Mouse (Mus musculus): ENCODE data around the gene Swsap1.

The Swsap1 gene

DNA sequence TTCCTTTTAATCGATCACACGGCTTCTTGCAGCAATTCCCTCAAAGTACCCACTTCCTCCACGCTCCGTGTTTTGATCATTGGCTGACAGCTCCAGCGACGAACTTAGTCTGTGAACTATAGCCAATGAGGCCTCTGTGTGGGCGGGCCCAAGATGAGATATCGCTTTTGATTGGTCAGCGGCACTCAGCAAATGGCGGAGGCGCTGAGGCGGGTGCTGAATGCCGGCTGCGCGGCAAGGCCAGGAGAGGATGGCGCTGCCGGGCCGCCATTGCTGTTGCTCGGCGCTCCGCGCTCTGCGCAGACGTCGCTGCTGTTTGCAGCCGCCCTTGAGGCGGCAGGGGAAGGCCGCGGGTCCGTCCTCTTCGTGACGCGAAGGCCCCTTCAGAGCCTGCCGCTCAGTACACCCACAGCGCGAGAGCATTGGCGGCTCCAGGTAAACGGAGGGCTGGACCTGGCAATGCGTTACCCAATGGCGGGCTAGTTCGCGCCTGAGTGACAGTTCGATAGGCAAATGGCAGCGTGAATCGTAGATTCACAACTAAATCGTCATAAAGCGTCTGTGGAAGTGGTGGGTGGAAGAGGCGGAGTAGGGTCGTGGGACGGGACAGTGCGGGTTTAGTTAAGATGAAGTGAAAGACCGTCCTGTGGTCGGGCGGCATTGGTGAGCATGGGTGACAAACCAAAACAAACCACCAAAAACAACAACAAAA is at the start of gene Swsap1:
Gene Swsap1 (plus strand): TSS at position 186 of the 712 bp plus-strand sequence.
- ATAC-seq (ENCODE audit: low TSS enrichment) = peak; percentile 90

GRCm38 (mm10) chr9:21908216-21908615 is 47.3 kb upstream of the Swsap1 start:
- ATAC-seq (ENCODE audit: low TSS enrichment) = no peak

DNA sequence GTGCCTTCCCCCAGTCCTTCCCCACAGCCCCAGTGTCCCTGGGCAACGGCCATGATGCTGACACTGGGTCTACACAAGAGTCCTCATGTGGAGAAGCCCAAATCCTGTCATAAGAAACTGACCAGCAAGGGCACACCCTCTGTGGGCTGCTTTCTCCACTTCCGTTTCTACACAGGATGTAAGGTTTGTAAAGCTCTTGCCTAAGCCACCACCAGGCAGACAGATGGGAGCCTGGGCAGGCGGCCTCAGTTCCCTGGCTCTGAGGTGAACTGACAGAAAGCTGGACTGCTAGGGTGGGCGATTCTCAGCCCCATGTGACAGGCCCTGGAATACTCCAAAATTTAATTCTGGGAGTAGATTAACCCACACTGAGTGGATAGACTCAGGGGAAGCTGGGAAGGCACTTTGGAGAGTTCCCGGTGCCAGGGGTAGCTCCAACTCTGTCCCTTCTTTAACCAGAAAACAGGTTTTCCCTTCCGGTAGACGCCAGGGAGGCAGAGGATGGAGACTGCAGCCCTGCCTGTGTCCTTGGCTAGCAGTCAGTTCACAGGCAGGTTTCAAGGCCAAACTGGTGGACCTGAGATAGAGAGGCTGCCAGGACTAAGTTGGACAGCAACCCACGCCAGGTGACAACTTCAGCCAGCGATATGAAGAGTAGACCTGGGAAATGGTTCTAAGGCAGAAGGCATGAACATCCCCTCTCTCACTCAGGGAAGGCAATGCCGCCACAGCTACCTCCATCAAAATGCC is 45.9 kb upstream of the Swsap1 start:
- ATAC-seq (ENCODE audit: low TSS enrichment) = no peak

- no peak for ATAC-seq (ENCODE audit: low TSS enrichment)
Measured at GRCm38 (mm10) chr9:21916851-21917492, 38.6 kb upstream of the Swsap1 start.

GRCm38 (mm10) chr9:21917493-21918034 is 38.0 kb upstream of the Swsap1 start:
- peak; percentile 69 for ATAC-seq (ENCODE audit: low TSS enrichment)

DNA sequence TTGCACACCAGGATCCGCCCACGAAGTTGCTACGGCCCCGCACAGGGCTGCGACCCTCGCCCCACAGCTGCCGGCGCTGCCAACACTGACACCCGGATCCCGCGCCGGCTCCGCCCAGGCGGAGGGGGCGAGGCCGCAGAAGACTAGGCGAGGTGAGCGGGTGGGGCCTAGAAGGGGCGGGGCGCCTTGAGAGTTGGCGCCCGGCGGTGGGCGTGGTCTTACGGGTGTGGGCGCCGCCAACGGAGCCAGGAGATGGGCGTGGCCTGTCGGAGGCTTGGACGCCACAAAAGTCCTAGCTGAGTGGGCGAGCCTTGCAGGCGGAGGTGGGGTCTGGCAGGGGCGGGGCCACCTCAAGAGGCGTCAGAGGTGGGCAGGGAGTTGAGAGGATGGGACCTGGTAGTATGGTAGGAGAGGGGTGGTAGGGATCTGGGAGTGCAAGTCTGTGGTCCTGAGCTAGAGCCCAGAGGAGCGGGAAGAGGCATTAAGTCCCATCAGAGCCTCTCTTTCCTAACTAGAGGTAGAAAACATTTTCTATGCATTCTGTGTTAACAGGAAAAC is 37.4 kb upstream of the Swsap1 start, which contains the start of gene Rab3d:
Gene Rab3d (minus strand): TSS at position 158 of the 558 bp plus-strand sequence.
- ATAC-seq (ENCODE audit: low TSS enrichment) = peak; percentile 66

DNA sequence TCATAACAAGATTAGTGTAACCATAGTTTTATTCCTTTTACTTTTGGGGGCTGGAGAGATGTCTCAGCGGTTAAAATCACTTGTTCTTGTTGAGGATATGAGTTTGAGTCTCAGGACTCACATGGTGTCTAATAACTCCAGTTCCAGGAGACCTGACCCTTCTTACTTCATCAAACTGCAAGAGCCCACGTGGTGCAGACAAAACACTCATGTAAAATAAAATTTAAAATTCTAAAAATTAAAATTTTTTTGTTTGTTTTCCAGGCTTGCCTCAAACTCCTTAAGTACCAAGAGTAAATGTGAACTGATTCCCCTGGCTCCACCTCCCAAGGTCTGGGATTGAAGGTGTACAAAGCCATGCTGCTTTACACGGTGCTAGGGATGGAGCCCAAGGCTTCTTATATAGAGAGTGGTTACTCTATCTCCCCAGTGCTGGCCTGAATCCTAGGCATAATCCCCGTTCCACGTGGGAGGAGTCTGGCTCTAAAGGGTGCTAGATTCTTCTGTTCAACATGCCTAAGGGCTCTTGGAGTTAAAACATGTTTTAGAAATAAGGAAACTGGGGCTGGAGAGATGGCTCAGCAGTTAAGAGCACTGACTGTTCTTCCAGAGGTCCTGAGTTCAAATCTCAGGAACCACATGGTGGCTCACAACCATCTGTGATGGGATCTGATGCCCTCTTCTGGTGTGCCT is 36.7 kb upstream of the Swsap1 start:
- ATAC-seq (ENCODE audit: low TSS enrichment) = peak; percentile 27; the same call in 1 of the 2 replicates

DNA sequence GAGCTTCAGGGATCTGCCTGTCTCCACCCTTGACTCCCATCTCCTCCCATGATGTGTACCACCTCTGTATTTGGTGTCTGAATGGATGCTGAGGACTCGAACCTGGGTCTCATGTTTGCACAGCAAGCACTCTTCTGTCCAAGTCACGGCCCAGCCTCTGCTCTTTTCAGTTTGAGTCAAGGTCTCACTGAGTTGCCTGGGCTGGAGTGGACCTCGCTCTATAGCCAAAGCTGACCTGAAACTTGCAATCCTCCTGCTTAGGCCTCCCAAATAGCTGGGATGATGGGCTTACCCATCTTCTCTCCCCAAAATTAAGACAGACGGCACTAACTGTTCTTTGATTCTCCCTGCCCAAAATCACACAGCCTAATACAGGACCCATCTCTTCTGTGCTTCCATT is 32.5 kb upstream of the Swsap1 start:
- ATAC-seq (ENCODE audit: low TSS enrichment) = no peak

DNA sequence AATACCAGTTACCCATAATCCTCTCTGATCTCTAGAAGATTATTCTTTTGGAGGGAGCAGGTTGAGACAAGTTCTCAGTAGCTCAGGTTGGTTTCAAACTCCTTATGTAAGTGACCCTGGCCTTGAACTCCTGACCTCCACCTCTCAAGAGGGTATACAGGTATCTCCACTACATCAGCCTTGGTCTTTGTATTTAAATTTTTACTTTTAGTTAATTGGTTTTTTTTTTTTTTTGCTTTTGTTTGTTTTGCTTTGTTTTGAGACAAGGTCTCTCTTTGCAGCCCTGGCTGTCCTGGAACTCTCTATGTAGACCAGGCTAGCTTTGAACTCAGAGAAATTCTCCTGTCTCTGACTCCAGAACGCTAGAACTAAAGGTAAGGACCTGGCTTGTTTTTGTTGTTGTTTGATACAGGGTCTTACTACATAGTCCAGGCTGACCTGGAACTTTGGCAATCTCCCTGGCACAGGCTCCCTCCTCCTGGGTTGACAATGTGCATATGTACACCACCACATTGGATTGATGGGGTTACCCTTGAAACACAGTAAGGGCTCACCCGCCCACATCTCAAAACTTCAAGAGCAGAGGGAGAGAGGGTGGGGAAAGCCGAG is 32.0 kb upstream of the Swsap1 start:
- ATAC-seq (ENCODE audit: low TSS enrichment) = no peak

- no peak for ATAC-seq (ENCODE audit: low TSS enrichment)
Measured at GRCm38 (mm10) chr9:21924099-21924493, 31.5 kb upstream of the Swsap1 start.

DNA sequence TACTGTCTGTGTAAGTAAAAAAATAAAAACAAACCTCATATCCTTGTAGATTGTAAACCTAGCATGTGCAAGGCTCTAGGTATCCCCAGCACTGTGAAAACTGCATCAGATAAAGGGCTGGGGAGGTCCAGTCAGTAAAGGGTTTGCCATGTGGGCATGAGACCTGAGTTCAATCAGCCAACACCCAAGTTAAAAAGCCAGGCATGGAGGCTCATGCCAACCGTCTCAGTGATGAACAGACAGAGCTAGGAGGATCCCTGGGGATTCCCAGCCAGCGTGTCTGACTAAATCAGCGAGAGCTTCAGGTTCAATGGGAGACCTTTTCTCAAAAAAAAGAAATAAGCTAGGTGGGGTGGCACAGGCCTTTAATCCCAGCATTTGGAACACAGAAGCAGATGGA is 30.5 kb upstream of the Swsap1 start:
- ATAC-seq (ENCODE audit: low TSS enrichment) = no peak

DNA sequence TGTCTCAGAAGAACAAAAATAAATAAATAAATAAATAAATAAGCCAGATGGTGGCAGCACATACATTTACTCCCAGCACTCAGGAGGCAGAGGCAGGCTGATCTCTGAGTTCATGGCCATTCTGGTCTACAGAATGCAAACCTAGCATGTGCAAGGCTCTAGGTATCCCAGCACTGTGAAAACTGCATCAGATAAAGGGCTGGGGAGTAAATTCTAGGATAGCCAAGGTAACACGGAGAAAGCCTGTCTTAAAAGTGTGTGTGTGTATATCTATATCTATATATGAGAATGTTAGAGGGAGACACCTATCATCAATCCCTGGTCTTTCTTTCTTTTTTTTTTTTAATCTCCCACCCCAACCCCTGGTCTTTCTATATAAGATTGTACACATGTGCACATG is 30.0 kb upstream of the Swsap1 start:
- ATAC-seq (ENCODE audit: low TSS enrichment) = no peak

- ATAC-seq (ENCODE audit: low TSS enrichment) = no peak
Measured at GRCm38 (mm10) chr9:21926155-21926554, 29.4 kb upstream of the Swsap1 start.

DNA sequence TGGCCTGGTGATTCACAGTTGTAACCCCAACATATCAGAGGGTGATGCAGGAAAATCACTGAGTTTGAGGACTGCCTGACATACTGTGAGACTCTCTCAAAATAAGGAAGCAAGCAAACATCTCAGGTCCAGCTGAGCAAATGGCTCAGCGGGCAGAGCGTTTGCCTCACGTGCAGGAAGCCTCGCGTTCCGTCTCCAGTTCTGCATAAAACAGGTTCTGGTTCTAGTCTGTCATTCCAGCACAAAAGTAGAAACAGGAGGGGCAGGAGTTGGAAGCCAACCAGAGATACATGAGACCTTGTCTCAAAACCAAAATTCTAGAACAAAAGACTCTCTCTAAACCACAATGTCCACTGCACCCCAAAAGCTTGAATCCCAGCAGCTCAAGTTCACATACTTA is 28.8 kb upstream of the Swsap1 start:
- no peak for ATAC-seq (ENCODE audit: low TSS enrichment)

DNA sequence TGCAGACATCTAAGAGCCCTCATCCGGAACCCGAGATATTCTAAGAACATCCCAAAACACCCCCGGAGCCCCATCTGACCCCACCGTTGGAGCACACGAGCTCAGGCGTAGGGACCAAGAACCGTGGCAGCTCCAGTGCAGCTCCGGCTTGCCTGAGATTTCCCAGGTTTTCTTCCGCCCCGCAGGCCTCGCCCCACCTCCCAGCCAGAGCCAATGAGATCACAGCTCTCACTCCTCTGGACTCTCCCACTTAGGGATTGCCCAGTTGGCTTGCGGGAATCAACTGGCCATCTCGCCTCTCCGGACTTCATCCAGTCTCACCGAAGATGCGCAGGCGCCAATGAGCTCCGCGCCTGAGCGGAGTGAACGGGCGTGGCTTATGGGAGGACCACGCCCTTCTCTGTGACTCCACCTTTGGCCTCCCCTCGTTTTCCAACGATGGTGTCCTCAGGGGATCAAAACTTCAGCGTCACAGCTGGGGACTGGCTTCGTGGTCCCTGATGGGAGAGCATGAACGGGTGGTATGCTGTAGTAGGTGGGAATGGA is 28.3 kb upstream of the Swsap1 start, which contains the start of the genes Ccdc159 and Tmem205:
Gene Ccdc159 (plus strand): TSS at position 264 of the 546 bp plus-strand sequence.
Gene Tmem205 (minus strand): TSS at position 349 of the 546 bp plus-strand sequence.
- ATAC-seq (ENCODE audit: low TSS enrichment) = peak; percentile 94

DNA sequence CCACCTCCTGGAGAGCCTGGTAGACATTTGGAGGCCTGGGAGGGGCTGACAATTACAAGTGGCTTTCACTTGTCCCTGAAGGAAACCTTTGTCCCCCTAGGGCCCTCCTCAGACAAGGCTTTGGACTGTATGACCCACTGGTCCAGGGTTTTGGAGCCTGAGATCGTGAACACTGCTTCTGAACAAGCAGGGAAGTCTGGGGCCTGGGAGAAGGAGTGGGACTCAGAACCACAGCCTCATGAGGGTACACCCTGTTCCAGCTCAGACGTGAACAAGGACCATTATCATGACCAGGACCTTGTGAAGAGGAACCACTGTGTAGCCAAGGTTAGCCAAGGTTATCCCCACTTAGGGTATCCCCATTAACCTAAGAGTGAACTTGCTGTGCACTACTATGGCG is 26.3 kb upstream of the Swsap1 start:
- ATAC-seq (ENCODE audit: low TSS enrichment) = no peak

GRCm38 (mm10) chr9:21932006-21932405 is 23.5 kb upstream of the Swsap1 start:
- ATAC-seq (ENCODE audit: low TSS enrichment) = no peak

GRCm38 (mm10) chr9:21932445-21933137 is 23.0 kb upstream of the Swsap1 start:
- ATAC-seq (ENCODE audit: low TSS enrichment) = no peak

- no peak for ATAC-seq (ENCODE audit: low TSS enrichment)
Measured at GRCm38 (mm10) chr9:21934021-21934420, 21.5 kb upstream of the Swsap1 start.
